Mouse (Mus musculus): ENCODE results near the gene Gm10722. TPM values are rescaled to one million over a fixed set of nuclear protein-coding genes. Genes with fewer than 3 reads are reported as not detected.
"Not testable (repeated sequence)": the region's sequence is repeated elsewhere in the genome, so short reads cannot be mapped to it uniquely, and the experiment has no call there.

The Gm10722 gene
- polyA plus RNA-seq, 1 experiment from 2014 or later, result not detected

GRCm38 (mm10) chr9:3017108-3017507 is 16.4 kb downstream of the Gm10722 start, which contains the start of gene Gm10719:
TSS of gene Gm10719 (plus strand) at chr9:3017408.
- H3K27ac ChIP-seq; H3K4me3 ChIP-seq; H3K4me2 ChIP-seq; H3K9ac ChIP-seq; H3K27me3 ChIP-seq; H3K36me3 ChIP-seq; H3K9me3 ChIP-seq; H3K4me1 ChIP-seq; ATAC-seq (ENCODE audit: insufficient number of reproducible peaks, low FRiP score, low TSS enrichment, low read depth): not testable (repeated sequence)
- WGBS, result 69% methylated on average over 1 of the region's 9 CpGs

- 60% methylated on average over 9 of the region's 9 CpGs for WGBS
- not testable (repeated sequence) for H3K4me2 ChIP-seq, H3K9me3 ChIP-seq
Observed at GRCm38 (mm10) chr9:3018944-3019343, 18.2 kb downstream of the Gm10722 start.

GRCm38 (mm10) chr9:3019835-3020727 is 19.4 kb downstream of the Gm10722 start:
- H3K4me1 ChIP-seq, H3K27me3 ChIP-seq, H3K9me3 ChIP-seq, H3K4me3 ChIP-seq, H3K9ac ChIP-seq, H3K4me2 ChIP-seq, H3K27ac ChIP-seq, H3K36me3 ChIP-seq: not testable (repeated sequence)
- ATAC-seq (ENCODE audit: insufficient number of reproducible peaks, low FRiP score, low TSS enrichment, low read depth), result peak; percentile 68; the same call in 1 of the 2 replicates
- WGBS, result 76% methylated on average over 17 of the region's 19 CpGs

More at GRCm38 (mm10) chr9:3018944-3019343, 18.2 kb downstream of the Gm10722 start:
- H3K36me3 ChIP-seq; H3K9ac ChIP-seq; H3K27me3 ChIP-seq; H3K4me1 ChIP-seq; H3K27ac ChIP-seq; H3K4me3 ChIP-seq; ATAC-seq (ENCODE audit: insufficient number of reproducible peaks, low FRiP score, low TSS enrichment, low read depth): not testable (repeated sequence)

GRCm38 (mm10) chr9:3022316-3023008 is 21.7 kb downstream of the Gm10722 start:
- not testable (repeated sequence) for H3K4me2 ChIP-seq; H3K27ac ChIP-seq; ATAC-seq (ENCODE audit: insufficient number of reproducible peaks, low FRiP score, low TSS enrichment, low read depth); H3K9me3 ChIP-seq; H3K4me3 ChIP-seq; H3K9ac ChIP-seq; H3K27me3 ChIP-seq; H3K36me3 ChIP-seq; H3K4me1 ChIP-seq
- 72% methylated on average over 11 of the region's 13 CpGs for WGBS

- 76% methylated on average over 12 of the region's 13 CpGs for WGBS
- H3K4me2 ChIP-seq; ATAC-seq (ENCODE audit: insufficient number of reproducible peaks, low FRiP score, low TSS enrichment, low read depth); H3K27me3 ChIP-seq; H3K9me3 ChIP-seq; H3K36me3 ChIP-seq; H3K4me3 ChIP-seq; H3K27ac ChIP-seq; H3K4me1 ChIP-seq; H3K9ac ChIP-seq: not testable (repeated sequence)
Observed at GRCm38 (mm10) chr9:3023312-3023984, 22.7 kb downstream of the Gm10722 start, which contains the start of gene Gm10718. TSS of gene Gm10718 (plus strand) at chr9:3023547.

GRCm38 (mm10) chr9:3023985-3024648 is 23.4 kb downstream of the Gm10722 start:
- H3K27ac ChIP-seq; H3K4me2 ChIP-seq; H3K4me3 ChIP-seq; H3K4me1 ChIP-seq; ATAC-seq (ENCODE audit: insufficient number of reproducible peaks, low FRiP score, low TSS enrichment, low read depth); H3K27me3 ChIP-seq; H3K9me3 ChIP-seq; H3K36me3 ChIP-seq; H3K9ac ChIP-seq: not testable (repeated sequence)
- 76% methylated on average over 16 of the region's 16 CpGs for WGBS

GRCm38 (mm10) chr9:3024912-3025467 is 24.3 kb downstream of the Gm10722 start, which contains the start of gene Gm10717:
TSS of gene Gm10717 (plus strand) at chr9:3025417.
- H3K4me2 ChIP-seq; ATAC-seq (ENCODE audit: insufficient number of reproducible peaks, low FRiP score, low TSS enrichment, low read depth); H3K36me3 ChIP-seq; H3K27me3 ChIP-seq; H3K9me3 ChIP-seq; H3K27ac ChIP-seq; H3K4me1 ChIP-seq; H3K9ac ChIP-seq; H3K4me3 ChIP-seq: not testable (repeated sequence)
- 73% methylated on average over 12 of the region's 12 CpGs for WGBS

- not testable (repeated sequence) for H3K4me1 ChIP-seq; H3K27ac ChIP-seq; H3K9me3 ChIP-seq; H3K27me3 ChIP-seq; H3K9ac ChIP-seq; H3K4me2 ChIP-seq; H3K4me3 ChIP-seq; H3K36me3 ChIP-seq; ATAC-seq (ENCODE audit: insufficient number of reproducible peaks, low FRiP score, low TSS enrichment, low read depth)
- WGBS, result 72% methylated on average over 5 of the region's 6 CpGs
Observed at GRCm38 (mm10) chr9:3025653-3026052, 24.9 kb downstream of the Gm10722 start.

- ATAC-seq (ENCODE audit: insufficient number of reproducible peaks, low FRiP score, low TSS enrichment, low read depth); H3K9ac ChIP-seq; H3K4me2 ChIP-seq; H3K4me3 ChIP-seq; H3K27ac ChIP-seq; H3K9me3 ChIP-seq; H3K36me3 ChIP-seq; H3K27me3 ChIP-seq; H3K4me1 ChIP-seq: not testable (repeated sequence)
- WGBS, result 73% methylated on average over 5 of the region's 5 CpGs
Observed at GRCm38 (mm10) chr9:3026136-3026535, 25.4 kb downstream of the Gm10722 start.

GRCm38 (mm10) chr9:3026741-3027140 is 26.0 kb downstream of the Gm10722 start:
- not testable (repeated sequence) for H3K9me3 ChIP-seq; H3K27ac ChIP-seq; H3K4me2 ChIP-seq; H3K27me3 ChIP-seq; ATAC-seq (ENCODE audit: insufficient number of reproducible peaks, low FRiP score, low TSS enrichment, low read depth); H3K9ac ChIP-seq; H3K36me3 ChIP-seq; H3K4me1 ChIP-seq; H3K4me3 ChIP-seq
- WGBS, result 67% methylated on average over 9 of the region's 9 CpGs

- not testable (repeated sequence) for H3K9ac ChIP-seq; H3K27ac ChIP-seq; H3K9me3 ChIP-seq; H3K4me2 ChIP-seq; ATAC-seq (ENCODE audit: insufficient number of reproducible peaks, low FRiP score, low TSS enrichment, low read depth); H3K4me3 ChIP-seq; H3K4me1 ChIP-seq; H3K36me3 ChIP-seq; H3K27me3 ChIP-seq
- WGBS, result 70% methylated on average over 9 of the region's 9 CpGs
Observed at GRCm38 (mm10) chr9:3027200-3027599, 26.5 kb downstream of the Gm10722 start.

Measured in limb, embryonic 15.5 days (tissue).